Mouse (Mus musculus): ENCODE measurements around the gene Pde6h. TPM values are rescaled to one million over a fixed set of nuclear protein-coding genes. Genes with fewer than 3 reads are reported as not detected.
A peak's percentile ranks its signal among the peaks of the same experiment; 100 is the strongest.

Pde6h gene
- total and polyA plus RNA-seq, 2 experiments from 2014 or later: 1.3 TPM; not detected in 1

DNA sequence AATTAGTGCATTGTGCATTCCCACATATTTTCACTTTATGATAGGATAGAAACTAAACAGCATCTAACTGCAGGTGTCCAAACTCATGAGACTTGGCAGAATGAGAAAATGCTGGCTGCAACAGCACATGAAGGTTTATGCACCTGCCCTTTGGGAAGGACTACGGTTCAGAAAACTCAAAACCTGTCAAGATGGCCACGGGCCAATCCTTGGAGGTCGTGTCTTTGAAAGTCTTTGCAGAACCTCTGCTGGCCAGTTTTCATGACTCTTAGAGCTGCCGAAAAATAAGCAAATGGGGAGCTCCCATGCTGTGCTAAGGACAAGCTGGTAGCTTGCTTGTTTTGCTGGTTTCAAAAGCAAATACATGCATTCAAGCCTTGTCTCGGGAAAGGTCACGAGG lies 90.7 kb downstream of the Pde6h start:
- Histone ChIP-seq H3K4me2 (ENCODE audit: low read depth, low read length) (no peak overlapping the region), H3K9ac (replicated peaks; ENCODE audit: low read length) (no peak overlapping the region), H3K27ac (no peak overlapping the region), H3K9me3 (ENCODE audit: low read length) (no peaks in the 10 kb centered on the region), H3K36me3 (ENCODE audit: insufficient read depth, low read length) (no peaks in the 10 kb centered on the region), H3K27me3 (ENCODE audit: insufficient read depth, low read length) (no peaks in the 10 kb centered on the region), H3K4me1 (ENCODE audit: insufficient read depth, low read length) (no peaks in the 10 kb centered on the region), H3K4me3 (ENCODE audit: low read length) (no peak overlapping the region)
- 45% methylated on average over 6 of the region's 6 CpGs for whole genome bisulfite sequencing
- TF ChIP-seq CTCF (IDR thresholded peaks at IDR 0.05; ENCODE audit: low read depth): no peak
- ATAC-seq (no peak), DNase-seq (ENCODE audit: low spot score) (peak; percentile 35)

- no peaks in the 10 kb centered on the region for H3K4me1 ChIP-seq (ENCODE audit: insufficient read depth, low read length)
- no peak overlapping the region for H3K4me3 ChIP-seq (ENCODE audit: low read length)
- DNase-seq (ENCODE audit: low spot score) (no peak), ATAC-seq (no peak)
- no peak for TF ChIP-seq CTCF (IDR thresholded peaks at IDR 0.05; ENCODE audit: low read depth)
- no peaks in the 10 kb centered on the region for H3K27me3 ChIP-seq (ENCODE audit: insufficient read depth, low read length)
- no peak overlapping the region for H3K27ac ChIP-seq
- WGBS: 86% methylated on average over 7 of the region's 7 CpGs
- H3K4me2 ChIP-seq (ENCODE audit: low read depth, low read length): no peak overlapping the region
- H3K9me3 ChIP-seq (ENCODE audit: low read length): no peaks in the 10 kb centered on the region
- H3K36me3 ChIP-seq (ENCODE audit: insufficient read depth, low read length): no peaks in the 10 kb centered on the region
- no peak overlapping the region for H3K9ac ChIP-seq (replicated peaks; ENCODE audit: low read length)
Measured at GRCm38 (mm10) chr6:137017216-137017973, 93.8 kb downstream of the Pde6h start.

Other genes with a start within 250 kb of the Pde6h start
- gene Gucy2c, start 142.1 kb upstream of the Pde6h start, total RNA-seq (2014; rRNA removed): 0.50 and 0.52 TPM in 2 replicates
- gene Gucy2c, start 142.1 kb upstream of the Pde6h start, polyA plus RNA-seq (2015; fragmentation: Nextera tagmentation; extraction: Ambion mirVana): 0.28 and 0.45 TPM in 2 replicates
- 80.5 and 164 TPM in 2 replicates for gene Hist4h4, start 119.4 kb upstream of the Pde6h start, total RNA-seq (2014; rRNA removed)
- 0.39 and 0.47 TPM in 2 replicates for gene Hist4h4, start 119.4 kb upstream of the Pde6h start, polyA plus RNA-seq (2015; fragmentation: Nextera tagmentation; extraction: Ambion mirVana)
- gene H2afj, start 115.6 kb upstream of the Pde6h start, total RNA-seq (2014; rRNA removed): 36.8 and 42.0 TPM in 2 replicates
- gene H2afj, start 115.6 kb upstream of the Pde6h start, polyA plus RNA-seq (2015; fragmentation: Nextera tagmentation; extraction: Ambion mirVana): 116 and 119 TPM in 2 replicates
- gene BC049715, start 96.2 kb upstream of the Pde6h start, total RNA-seq (2014; rRNA removed): 0.50 and 1.2 TPM in 2 replicates
- gene BC049715, start 96.2 kb upstream of the Pde6h start, polyA plus RNA-seq (2015; fragmentation: Nextera tagmentation; extraction: Ambion mirVana): 2.8 and 4.2 TPM in 2 replicates
- 37.1 and 39.4 TPM in 2 replicates for gene Wbp11, start 95.6 kb upstream of the Pde6h start, total RNA-seq (2014; rRNA removed)
- gene Wbp11, start 95.6 kb upstream of the Pde6h start, polyA plus RNA-seq (2015; fragmentation: Nextera tagmentation; extraction: Ambion mirVana): 78.1 and 81.2 TPM in 2 replicates
- gene Smco3, start 88.4 kb upstream of the Pde6h start, total RNA-seq (2014; rRNA removed): 1.8 TPM in 2 replicates
- gene Smco3, start 88.4 kb upstream of the Pde6h start, polyA plus RNA-seq (2015; fragmentation: Nextera tagmentation; extraction: Ambion mirVana): 0.56 and 1.3 TPM in 2 replicates
- gene Art4, start 66.1 kb upstream of the Pde6h start, total RNA-seq (2014; rRNA removed): 0.37 and 0.43 TPM in 2 replicates
- gene Art4, start 66.1 kb upstream of the Pde6h start, polyA plus RNA-seq (2015; fragmentation: Nextera tagmentation; extraction: Ambion mirVana): 0.25 and 0.34 TPM in 2 replicates
- 23.6 and 34.6 TPM in 2 replicates for gene Mgp, start 48.0 kb upstream of the Pde6h start, total RNA-seq (2014; rRNA removed)
- 74.4 and 81.8 TPM in 2 replicates for gene Mgp, start 48.0 kb upstream of the Pde6h start, polyA plus RNA-seq (2015; fragmentation: Nextera tagmentation; extraction: Ambion mirVana)
- not detected in 2 replicates for gene Erp27, start 1.7 kb upstream of the Pde6h start, total RNA-seq (2014; rRNA removed)
- gene Erp27, start 1.7 kb upstream of the Pde6h start, polyA plus RNA-seq (2015; fragmentation: Nextera tagmentation; extraction: Ambion mirVana): not detected in 2 replicates
- 7.2 and 12.8 TPM in 2 replicates for gene Arhgdib, start 18.1 kb downstream of the Pde6h start, total RNA-seq (2014; rRNA removed)
- 17.3 and 18.8 TPM in 2 replicates for gene Arhgdib, start 18.1 kb downstream of the Pde6h start, polyA plus RNA-seq (2015; fragmentation: Nextera tagmentation; extraction: Ambion mirVana)
- gene Rerg, start 246.7 kb downstream of the Pde6h start, total RNA-seq (2014; rRNA removed): 1.2 and 1.6 TPM in 2 replicates
- gene Rerg, start 246.7 kb downstream of the Pde6h start, polyA plus RNA-seq (2015; fragmentation: Nextera tagmentation; extraction: Ambion mirVana): 7.3 and 7.6 TPM in 2 replicates

Data from hindbrain, postnatal 0 days (tissue).